Mouse (Mus musculus): ENCODE results near the gene Crybg3. TPM values are rescaled to one million over a fixed set of nuclear protein-coding genes. Genes with fewer than 3 reads are reported as not detected.

Gene Crybg3
- polyA plus RNA-seq, 1 experiment, result 11.8 TPM

DNA sequence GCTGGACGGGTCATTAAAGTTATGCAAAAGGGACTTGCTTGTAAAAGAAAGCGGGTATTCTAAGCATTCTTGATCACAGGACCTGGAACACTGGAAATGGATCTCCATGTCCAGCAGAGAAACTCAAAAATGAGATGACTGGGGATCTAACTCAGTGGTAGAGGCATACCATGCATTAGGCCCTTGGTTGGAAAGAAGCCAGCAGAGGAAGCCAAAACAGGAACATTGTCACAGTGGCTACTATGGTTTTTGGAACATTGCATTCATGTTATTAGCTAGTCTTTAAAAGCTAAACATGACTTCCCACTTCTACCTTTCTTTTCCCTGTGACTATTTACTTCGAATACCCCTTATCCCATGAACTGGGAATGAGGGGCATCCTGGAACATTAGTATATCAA lies 101.6 kb downstream of the Crybg3 start:
- no peak overlapping the region for H3K9ac ChIP-seq (ENCODE audit: low read depth, poor library complexity, severe bottlenecking)
- TF ChIP-seq EP300 (IDR thresholded peaks at IDR 0.05; ENCODE audit: insufficient read depth, low read depth, low read length) (no peak), CTCF (IDR thresholded peaks at IDR 0.05; ENCODE audit: low read depth, low read length) (no peak), POLR2A (IDR thresholded peaks at IDR 0.05; ENCODE audit: insufficient read depth, low read length) (no peak)
- H3K4me1 ChIP-seq (ENCODE audit: control insufficient read depth, insufficient read depth, low read length), result no peaks in the 10 kb centered on the region
- H3K27me3 ChIP-seq (ENCODE audit: control insufficient read depth, insufficient read depth, low read length, poor library complexity, severe bottlenecking), result no peaks in the 10 kb centered on the region
- no peaks in the 10 kb centered on the region for H3K9me3 ChIP-seq (replicated peaks; ENCODE audit: control insufficient read depth, insufficient read depth, low read length, poor library complexity, severe bottlenecking)
- no peak overlapping the region for H3K27ac ChIP-seq (ENCODE audit: insufficient read depth, low read length)
- H3K36me3 ChIP-seq (ENCODE audit: control insufficient read depth, insufficient read depth, low read length, poor library complexity, severe bottlenecking), result peaks cover 6% of the 10 kb centered on the region
- no peak overlapping the region for H3K4me3 ChIP-seq (ENCODE audit: low read depth, low read length)

DNA sequence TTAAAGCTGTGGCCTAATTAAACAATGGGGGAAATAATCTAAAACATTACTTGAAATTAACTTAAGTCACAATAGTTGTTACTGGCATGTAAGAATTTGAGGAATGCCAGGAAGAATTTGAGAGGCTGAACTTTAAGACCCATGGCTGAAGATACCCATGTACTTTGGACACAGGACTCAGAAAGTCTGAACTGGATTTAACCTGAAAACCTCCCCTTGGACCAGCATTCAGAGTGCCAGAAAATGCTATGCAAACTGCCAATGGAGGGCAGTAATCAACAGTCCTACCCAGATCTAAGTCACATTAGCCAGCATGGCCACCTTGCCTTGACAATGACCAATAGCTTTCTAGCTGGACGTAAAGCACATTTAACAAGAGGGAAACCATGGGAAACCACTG lies 102.8 kb downstream of the Crybg3 start:
- no peak overlapping the region for H3K9ac ChIP-seq (ENCODE audit: low read depth, poor library complexity, severe bottlenecking)
- TF ChIP-seq EP300 (IDR thresholded peaks at IDR 0.05; ENCODE audit: insufficient read depth, low read depth, low read length), result no peak
- no peak for TF ChIP-seq POLR2A (IDR thresholded peaks at IDR 0.05; ENCODE audit: insufficient read depth, low read length)
- TF ChIP-seq CTCF (IDR thresholded peaks at IDR 0.05; ENCODE audit: low read depth, low read length), result no peak
- H3K36me3 ChIP-seq (ENCODE audit: control insufficient read depth, insufficient read depth, low read length, poor library complexity, severe bottlenecking), result peaks cover 14% of the 10 kb centered on the region
- no peak overlapping the region for H3K4me3 ChIP-seq (ENCODE audit: low read depth, low read length)
- H3K9me3 ChIP-seq (replicated peaks; ENCODE audit: control insufficient read depth, insufficient read depth, low read length, poor library complexity, severe bottlenecking), result no peaks in the 10 kb centered on the region
- no peaks in the 10 kb centered on the region for H3K27me3 ChIP-seq (ENCODE audit: control insufficient read depth, insufficient read depth, low read length, poor library complexity, severe bottlenecking)
- no peak overlapping the region for H3K27ac ChIP-seq (ENCODE audit: insufficient read depth, low read length)
- no peaks in the 10 kb centered on the region for H3K4me1 ChIP-seq (ENCODE audit: control insufficient read depth, insufficient read depth, low read length)

DNA sequence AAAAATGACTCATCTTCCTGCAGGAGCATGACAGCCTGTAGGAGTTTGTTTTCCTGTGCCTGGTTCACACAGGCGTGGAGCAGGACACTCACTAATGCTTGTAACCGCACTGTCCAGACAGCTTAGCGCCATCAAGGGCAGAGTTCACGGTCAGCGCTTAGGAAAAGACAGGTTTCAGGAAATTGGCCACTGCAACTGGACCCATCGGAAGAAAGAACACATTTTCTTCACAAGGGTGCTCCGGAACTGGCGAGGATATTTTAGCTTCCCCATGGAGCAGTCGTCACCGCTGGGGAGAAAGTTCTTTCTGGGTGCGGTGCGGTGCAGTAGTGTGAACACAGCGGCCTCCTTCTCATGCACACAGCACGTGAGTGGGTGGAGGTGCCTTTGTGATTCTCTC lies 107.6 kb downstream of the Crybg3 start:
- Histone ChIP-seq H3K9me3 (replicated peaks; ENCODE audit: control insufficient read depth, insufficient read depth, low read length, poor library complexity, severe bottlenecking) (no peaks in the 10 kb centered on the region), H3K4me1 (ENCODE audit: control insufficient read depth, insufficient read depth, low read length) (no peaks in the 10 kb centered on the region), H3K4me3 (ENCODE audit: low read depth, low read length) (no peak overlapping the region), H3K9ac (ENCODE audit: low read depth, poor library complexity, severe bottlenecking) (no peak overlapping the region), H3K36me3 (ENCODE audit: control insufficient read depth, insufficient read depth, low read length, poor library complexity, severe bottlenecking) (peaks cover 44% of the 10 kb centered on the region), H3K27me3 (ENCODE audit: control insufficient read depth, insufficient read depth, low read length, poor library complexity, severe bottlenecking) (no peaks in the 10 kb centered on the region), H3K27ac (ENCODE audit: insufficient read depth, low read length) (no peak overlapping the region)
- no peak for TF ChIP-seq EP300 (IDR thresholded peaks at IDR 0.05; ENCODE audit: insufficient read depth, low read depth, low read length)
- TF ChIP-seq POLR2A (IDR thresholded peaks at IDR 0.05; ENCODE audit: insufficient read depth, low read length), result no peak
- no peak for TF ChIP-seq CTCF (IDR thresholded peaks at IDR 0.05; ENCODE audit: low read depth, low read length)

DNA sequence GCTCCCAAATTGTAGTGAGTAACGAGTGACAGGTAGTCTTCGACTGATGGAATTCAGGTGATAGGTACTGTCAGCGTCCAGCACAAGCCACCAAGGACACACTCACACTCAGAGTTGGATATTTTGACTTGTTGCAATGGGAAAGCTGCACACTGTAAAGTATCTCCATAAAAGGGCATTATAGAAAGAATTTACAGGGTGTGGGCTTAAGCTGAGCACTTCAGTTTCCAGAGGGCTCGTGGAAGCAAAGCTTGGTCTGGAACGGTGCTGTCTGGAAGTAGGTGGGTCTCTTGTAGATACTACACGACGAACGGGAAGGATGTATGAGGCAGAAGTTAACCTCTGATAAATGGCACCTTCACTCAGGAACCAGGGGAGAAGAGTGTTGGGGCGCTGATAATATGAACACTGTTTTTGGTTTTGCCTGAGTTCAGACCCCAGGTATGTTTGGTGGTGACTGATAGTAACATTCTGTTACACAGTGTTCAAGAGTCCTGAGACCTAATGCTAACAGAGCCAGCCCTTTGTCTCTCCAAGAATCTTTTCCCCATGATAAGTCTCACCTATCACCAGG lies 112.7 kb downstream of the Crybg3 start:
- Histone ChIP-seq H3K9ac (ENCODE audit: low read depth, poor library complexity, severe bottlenecking) (no peak overlapping the region), H3K4me3 (ENCODE audit: low read depth, low read length) (no peak overlapping the region), H3K36me3 (ENCODE audit: control insufficient read depth, insufficient read depth, low read length, poor library complexity, severe bottlenecking) (peaks cover 72% of the 10 kb centered on the region), H3K27me3 (ENCODE audit: control insufficient read depth, insufficient read depth, low read length, poor library complexity, severe bottlenecking) (no peaks in the 10 kb centered on the region), H3K27ac (ENCODE audit: insufficient read depth, low read length) (no peak overlapping the region), H3K4me1 (ENCODE audit: control insufficient read depth, insufficient read depth, low read length) (no peaks in the 10 kb centered on the region), H3K9me3 (replicated peaks; ENCODE audit: control insufficient read depth, insufficient read depth, low read length, poor library complexity, severe bottlenecking) (no peaks in the 10 kb centered on the region)
- TF ChIP-seq CTCF (IDR thresholded peaks at IDR 0.05; ENCODE audit: low read depth, low read length) (no peak), POLR2A (IDR thresholded peaks at IDR 0.05; ENCODE audit: insufficient read depth, low read length) (no peak), EP300 (IDR thresholded peaks at IDR 0.05; ENCODE audit: insufficient read depth, low read depth, low read length) (no peak)

DNA sequence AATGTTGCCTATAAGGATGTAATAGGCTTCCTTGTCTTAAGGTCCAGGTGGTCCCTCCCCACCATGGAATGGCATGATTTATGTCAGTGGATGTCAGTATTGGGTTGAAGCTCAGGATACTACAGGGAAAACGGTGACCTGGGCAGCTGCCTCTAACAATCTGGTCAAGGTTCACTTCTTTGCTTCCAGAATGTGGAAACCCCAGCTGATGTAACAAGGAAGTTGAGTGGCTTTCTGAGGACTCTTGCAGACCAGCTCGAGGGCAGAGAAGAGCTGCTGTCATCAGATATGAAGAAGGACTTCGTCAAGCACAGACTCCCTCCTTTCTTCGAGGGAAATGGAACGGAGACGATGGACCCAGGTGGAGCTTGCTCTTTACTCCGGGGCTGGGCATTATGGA lies 113.5 kb downstream of the Crybg3 start:
- H3K4me3 ChIP-seq (ENCODE audit: low read depth, low read length), result no peak overlapping the region
- H3K27ac ChIP-seq (ENCODE audit: insufficient read depth, low read length), result no peak overlapping the region
- no peaks in the 10 kb centered on the region for H3K9me3 ChIP-seq (replicated peaks; ENCODE audit: control insufficient read depth, insufficient read depth, low read length, poor library complexity, severe bottlenecking)
- H3K4me1 ChIP-seq (ENCODE audit: control insufficient read depth, insufficient read depth, low read length), result no peaks in the 10 kb centered on the region
- no peaks in the 10 kb centered on the region for H3K27me3 ChIP-seq (ENCODE audit: control insufficient read depth, insufficient read depth, low read length, poor library complexity, severe bottlenecking)
- peaks cover 72% of the 10 kb centered on the region for H3K36me3 ChIP-seq (ENCODE audit: control insufficient read depth, insufficient read depth, low read length, poor library complexity, severe bottlenecking)
- TF ChIP-seq CTCF (IDR thresholded peaks at IDR 0.05; ENCODE audit: low read depth, low read length) (no peak), POLR2A (IDR thresholded peaks at IDR 0.05; ENCODE audit: insufficient read depth, low read length) (no peak), EP300 (IDR thresholded peaks at IDR 0.05; ENCODE audit: insufficient read depth, low read depth, low read length) (no peak)
- no peak overlapping the region for H3K9ac ChIP-seq (ENCODE audit: low read depth, poor library complexity, severe bottlenecking)

DNA sequence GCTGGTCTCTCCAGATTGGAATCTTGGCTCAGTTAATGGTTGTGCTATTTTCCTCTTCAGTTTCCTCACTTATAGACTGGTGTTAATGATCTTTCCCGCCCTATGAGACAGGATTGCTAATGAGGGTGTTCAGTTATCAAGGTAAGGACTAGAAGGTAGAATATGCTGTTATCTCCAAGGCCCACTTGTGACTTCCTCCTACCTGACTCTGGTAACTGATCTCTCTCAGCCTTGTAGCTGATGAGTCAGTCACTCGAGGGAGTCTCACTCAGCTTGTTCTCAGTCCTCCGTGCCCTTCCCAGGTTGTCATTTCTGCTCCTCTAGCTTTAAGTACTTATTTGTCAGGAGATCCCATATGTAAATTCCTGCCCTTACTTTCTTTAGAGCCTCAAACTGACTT lies 122.8 kb downstream of the Crybg3 start:
- Histone ChIP-seq H3K4me1 (ENCODE audit: control insufficient read depth, insufficient read depth, low read length) (no peaks in the 10 kb centered on the region), H3K9me3 (replicated peaks; ENCODE audit: control insufficient read depth, insufficient read depth, low read length, poor library complexity, severe bottlenecking) (no peaks in the 10 kb centered on the region), H3K27ac (ENCODE audit: insufficient read depth, low read length) (no peak overlapping the region), H3K27me3 (ENCODE audit: control insufficient read depth, insufficient read depth, low read length, poor library complexity, severe bottlenecking) (no peaks in the 10 kb centered on the region), H3K4me3 (ENCODE audit: low read depth, low read length) (no peak overlapping the region), H3K9ac (ENCODE audit: low read depth, poor library complexity, severe bottlenecking) (no peak overlapping the region), H3K36me3 (ENCODE audit: control insufficient read depth, insufficient read depth, low read length, poor library complexity, severe bottlenecking) (peaks cover 55% of the 10 kb centered on the region)
- TF ChIP-seq CTCF (IDR thresholded peaks at IDR 0.05; ENCODE audit: low read depth, low read length), result no peak
- TF ChIP-seq POLR2A (IDR thresholded peaks at IDR 0.05; ENCODE audit: insufficient read depth, low read length), result no peak
- TF ChIP-seq EP300 (IDR thresholded peaks at IDR 0.05; ENCODE audit: insufficient read depth, low read depth, low read length), result no peak
